Mouse (Mus musculus) right cerebral cortex, postnatal 25 days (tissue): ENCODE results near the gene Olfr1281.
"Not testable (repeated sequence)": the region's sequence is repeated elsewhere in the genome, so short reads cannot be mapped to it uniquely, and the experiment has no call there.

Source experiments
- DNase-seq: peaks from one replicate; pipeline ENCODE4 v3.0.0; 2022

Olfr1281 gene

GRCm38 (mm10) chr2:111326220-111326619 lies at the start of gene Olfr1281:
Olfr1281 (plus strand) TSS chr2:111326520.
- no peak for DNase-seq

GRCm38 (mm10) chr2:111289836-111290235 lies 36.5 kb upstream of the Olfr1281 start, which contains the start of gene Olfr1278:
Olfr1278 (plus strand) TSS chr2:111290136.
- DNase-seq, result no peak

GRCm38 (mm10) chr2:111298541-111298940 lies 27.8 kb upstream of the Olfr1281 start:
- DNase-seq, result no peak

GRCm38 (mm10) chr2:111300374-111300773 lies 25.9 kb upstream of the Olfr1281 start, which contains the start of gene Olfr1279:
Olfr1279 (plus strand) TSS chr2:111300635.
- no peak for DNase-seq

- DNase-seq, result no peak
These were observed 12.6 kb upstream of the Olfr1281 start, which contains the start of gene Olfr1280 for GRCm38 (mm10) chr2:111313717-111314116. Olfr1280 (plus strand) TSS chr2:111314017.

- DNase-seq, result not testable (repeated sequence)
These were observed 7.4 kb downstream of the Olfr1281 start for GRCm38 (mm10) chr2:111333721-111334120.

- no peak for DNase-seq
These were observed 9.7 kb downstream of the Olfr1281 start, which contains the start of gene Olfr1282 for GRCm38 (mm10) chr2:111335976-111336375. Olfr1282 (minus strand) TSS chr2:111336076.

- DNase-seq, result no peak
These were observed 40.2 kb downstream of the Olfr1281 start, which contains the start of gene Olfr1283 for GRCm38 (mm10) chr2:111366490-111366889. Olfr1283 (plus strand) TSS chr2:111366790.

- DNase-seq, result no peak
These were observed 48.9 kb downstream of the Olfr1281 start, which contains the start of gene Olfr1284 for GRCm38 (mm10) chr2:111375222-111375621. Olfr1284 (plus strand) TSS chr2:111375522.
